15 mouse cellular contexts compared by ENCODE assay signal in genomic region chr13:12476886-12477285, GRCm38 (mm10).
"Had no signal": no experiment of that assay in that cellular context is flagged by ENCODE, and none has a peak within 500 bp of the region (broad histone marks: within the 10 kb centered on the region; RNA-seq: fewer than 3 reads in every experiment).

No protein-coding gene starts in this region.

- DNase-seq: retina, postnatal 1 day; right cerebral cortex, adult 18-20 months; right cerebral cortex, postnatal 14 days; right cerebral cortex, postnatal 25 days; right cerebral cortex, postnatal 4 days; spleen, adult 18-20 months; thymus, adult 18-20 months; thymus, adult 2 months; thymus, postnatal 14 days; thymus, postnatal 25 days; thymus, postnatal 36 days; thymus, postnatal 4 days had no signal

- H3K36me3 ChIP-seq: neural tube, embryonic 15.5 days; stomach, embryonic 15.5 days had no signal

- H3K9me3 ChIP-seq: neural tube, embryonic 15.5 days; stomach, embryonic 15.5 days had no signal

- H3K9ac ChIP-seq: neural tube, embryonic 15.5 days; stomach, embryonic 15.5 days had no signal

- H3K4me1 ChIP-seq: neural tube, embryonic 15.5 days; stomach, embryonic 15.5 days had no signal

- H3K4me3 ChIP-seq: neural tube, embryonic 15.5 days; stomach, embryonic 15.5 days had no signal

- H3K27ac ChIP-seq: neural tube, embryonic 15.5 days; stomach, embryonic 15.5 days; stomach, postnatal 0 days had no signal

- H3K27me3 ChIP-seq: neural tube, embryonic 15.5 days; stomach, embryonic 15.5 days had no signal

- H3K4me2 ChIP-seq: neural tube, embryonic 15.5 days; stomach, embryonic 15.5 days had no signal
